Mouse (Mus musculus) hindbrain, postnatal 0 days (tissue): ENCODE measurements at regions not wholly inside any gene's neighbourhood (a gene's known extent, or its start where the extent isn't known, plus 50 kb on each side); places are given as distances from the start of the nearest gene placed in this dataset.
A peak's percentile ranks its signal among the peaks of the same experiment; 100 is the strongest.

ENCODE experiments used
- ATAC-seq: fragments of 200-750 bp; cut with Nextera tagmentation; 2 replicates; pipeline ENCODE4 v1.8.0; 2017; ENCODE audit warnings: mild to moderate bottlenecking, moderate TSS enrichment, moderate library complexity
- DNase-seq: peaks from one replicate; pipeline ENCODE4 v3.0.0-alpha.2; 2015; ENCODE audit warnings: low spot score
- H3K27ac ChIP-seq: fragments of 300-500 bp; sonication (generic); 2 replicates; pipeline ENCODE4 v1.5.1; 2014; ENCODE audit warnings: mild to moderate bottlenecking
- H3K27me3 ChIP-seq: fragments of 300-500 bp; sonication (generic); 2 replicates; pipeline ENCODE4 v1.6.1; 2014; ENCODE audit warnings: low read length, mixed read lengths; ENCODE audit not compliant: insufficient read depth
- H3K36me3 ChIP-seq: fragments of 300-500 bp; sonication (generic); 2 replicates; pipeline ENCODE4 v1.6.1; 2014; ENCODE audit warnings: low read length, mixed read lengths; ENCODE audit not compliant: insufficient read depth
- H3K4me1 ChIP-seq: fragments of 300-500 bp; sonication (generic); 2 replicates; pipeline ENCODE4 v1.6.1; 2014; ENCODE audit warnings: antibody characterized with exemption, low read length, mixed read lengths; ENCODE audit not compliant: insufficient read depth
- H3K4me2 ChIP-seq: fragments of 300-500 bp; sonication (generic); 2 replicates; pipeline ENCODE4 v1.6.1; 2014; ENCODE audit warnings: low read depth, mild to moderate bottlenecking, low read length, moderate library complexity, mixed read lengths
- H3K4me3 ChIP-seq: fragments of 300-500 bp; sonication (generic); 2 replicates; pipeline ENCODE4 v1.5.1; 2014; ENCODE audit warnings: low read length
- H3K9ac ChIP-seq: fragments of 300-500 bp; sonication (generic); replicated peaks from 2 replicates; pipeline ENCODE4 v1.6.1; 2014; ENCODE audit warnings: mild to moderate bottlenecking, low read length, moderate library complexity, mixed read lengths
- H3K9me3 ChIP-seq: fragments of 300-500 bp; sonication (generic); 2 replicates; pipeline ENCODE4 v1.6.1; 2016; ENCODE audit warnings: low read length, mixed read lengths
- CTCF ChIP-seq: IDR thresholded peaks from 2 replicates; pipeline ENCODE4 v1.5.1; 2016; ENCODE audit warnings: antibody characterized with exemption, control low read depth, low read depth
- WGBS: fragments of 180-500 bp; shearing (Covaris S2); extraction: QIAGEN DNeasy Blood & Tissue Kit; methylation state at CpG from one replicate; pipeline ENCODE4 v1.1.7; 2014; 5-methylcytosine and 5-hydroxymethylcytosine counted together

DNA sequence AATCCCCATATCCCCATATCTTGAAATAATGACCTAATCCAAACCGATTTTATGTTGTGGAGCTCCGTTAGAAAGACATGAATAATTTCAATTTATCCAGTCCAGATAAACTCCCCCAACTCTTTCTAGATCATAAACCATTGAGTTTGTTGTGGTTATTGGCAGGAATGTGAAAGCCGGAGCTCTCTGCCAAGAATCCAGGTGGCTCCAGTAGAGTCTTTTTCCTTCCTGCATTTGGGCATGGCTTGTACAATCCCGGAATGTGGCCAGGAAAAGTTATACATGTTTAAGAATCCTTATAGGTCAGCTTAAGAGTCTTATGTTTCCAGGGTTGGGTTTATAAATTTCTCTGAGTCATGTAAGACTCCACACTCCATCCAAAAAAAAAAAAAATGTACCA lies 1272.8 kb downstream of the Efna5 start:
- ATAC-seq (no peak), DNase-seq (peak; percentile 34)
- Histone ChIP-seq H3K4me3 (no peak overlapping the region), H3K36me3 (no peaks in the 10 kb centered on the region), H3K4me1 (no peaks in the 10 kb centered on the region), H3K27ac (no peak overlapping the region), H3K4me2 (no peak overlapping the region), H3K9ac (no peak overlapping the region), H3K9me3 (no peaks in the 10 kb centered on the region), H3K27me3 (no peaks in the 10 kb centered on the region)
- 64% methylated on average over 4 of the region's 4 CpGs for WGBS
- no peak for TF ChIP-seq CTCF

DNA sequence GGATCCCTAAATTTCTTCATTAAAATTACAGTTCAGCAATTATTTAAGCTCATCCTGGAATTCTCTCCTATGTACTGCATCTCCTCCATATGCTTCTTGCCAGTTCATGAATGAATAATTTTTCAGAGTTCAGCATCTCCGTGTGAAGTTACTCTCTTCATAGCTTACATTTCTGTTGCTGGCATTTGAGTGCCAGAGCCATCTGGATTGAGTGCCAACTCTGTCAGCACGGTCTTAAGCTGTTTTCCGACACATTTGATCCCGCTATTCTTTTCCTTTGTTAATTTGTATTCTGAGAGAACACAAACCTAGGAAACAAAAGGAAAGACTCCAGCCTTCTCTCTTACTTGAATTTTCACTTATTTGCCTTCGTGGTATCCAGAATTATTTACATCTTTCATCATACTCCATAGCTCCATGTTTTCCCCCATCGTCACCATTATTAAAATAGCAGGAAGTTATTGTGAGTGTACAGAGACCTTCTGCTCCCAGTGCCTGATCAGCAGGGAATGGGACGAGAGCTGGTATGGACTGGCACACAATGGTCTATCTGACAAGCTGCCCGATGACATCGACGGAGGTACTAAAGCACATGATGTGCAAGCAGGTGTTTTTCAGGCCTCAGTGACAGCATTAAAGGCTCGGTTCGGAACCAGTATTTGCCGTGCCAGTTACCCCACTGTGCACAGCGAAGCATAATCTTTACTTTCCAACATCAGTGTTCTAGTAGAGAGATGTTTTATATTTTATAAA lies 1274.2 kb downstream of the Efna5 start:
- peak overlapping the region; percentile 7; the same call in 1 of the 2 replicates for H3K4me3 ChIP-seq
- H3K27me3 ChIP-seq, result no peaks in the 10 kb centered on the region
- H3K27ac ChIP-seq, result no peak overlapping the region
- TF ChIP-seq CTCF, result no peak
- peak; percentile 89 for ATAC-seq
- peak overlapping the region; percentile 44 for H3K4me2 ChIP-seq
- DNase-seq, result peak; percentile 66
- no peak overlapping the region for H3K9ac ChIP-seq
- H3K4me1 ChIP-seq, result no peaks in the 10 kb centered on the region
- no peaks in the 10 kb centered on the region for H3K9me3 ChIP-seq
- 47% methylated on average over 14 of the region's 14 CpGs for WGBS
- no peaks in the 10 kb centered on the region for H3K36me3 ChIP-seq

DNA sequence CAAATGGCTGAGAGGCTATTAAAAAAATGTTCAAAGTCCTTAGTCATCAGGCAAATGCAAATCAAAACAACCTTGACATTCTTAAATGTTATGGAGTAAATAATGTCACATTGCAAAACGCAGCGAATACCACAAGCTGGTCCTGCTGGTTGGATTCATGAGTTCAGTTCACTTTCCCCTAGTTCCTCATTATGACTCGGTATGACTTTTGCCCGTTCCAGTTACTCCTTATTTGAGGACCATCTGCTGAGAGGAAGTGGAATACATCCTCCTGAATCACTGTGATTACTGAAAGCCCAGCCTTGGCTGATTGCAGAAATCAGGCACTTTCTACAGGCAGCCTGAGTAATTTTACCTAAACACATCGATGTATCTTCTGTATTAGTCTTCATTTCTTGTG lies 1276.9 kb downstream of the Efna5 start:
- Histone ChIP-seq H3K27me3 (no peaks in the 10 kb centered on the region), H3K27ac (no peak overlapping the region), H3K4me2 (no peak overlapping the region), H3K36me3 (no peaks in the 10 kb centered on the region), H3K4me3 (no peak overlapping the region), H3K4me1 (no peaks in the 10 kb centered on the region), H3K9me3 (no peaks in the 10 kb centered on the region), H3K9ac (no peak overlapping the region)
- 86% methylated on average over 5 of the region's 5 CpGs for WGBS
- TF ChIP-seq CTCF, result no peak
- no peak for ATAC-seq
- DNase-seq, result no peak

DNA sequence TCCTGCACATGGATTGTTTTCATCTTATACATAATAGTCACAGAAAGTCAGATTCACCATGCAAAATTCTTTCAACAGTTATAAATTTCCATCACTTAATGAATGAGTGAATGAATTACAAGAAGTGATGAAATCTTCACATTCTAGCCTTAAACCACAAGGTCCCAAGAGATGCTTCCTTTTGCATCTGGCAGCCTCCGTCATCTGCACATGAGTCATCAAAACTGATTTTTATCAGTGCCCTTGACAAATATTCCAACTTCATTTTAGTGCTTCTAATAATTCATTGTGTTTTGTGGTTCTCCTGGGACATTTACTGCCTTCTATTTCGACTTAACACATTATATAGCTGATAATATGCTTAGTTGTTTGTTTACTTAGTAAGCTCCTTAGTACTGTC lies 1291.9 kb downstream of the Efna5 start:
- no peaks in the 10 kb centered on the region for H3K9me3 ChIP-seq
- H3K4me1 ChIP-seq, result no peaks in the 10 kb centered on the region
- H3K9ac ChIP-seq, result no peak overlapping the region
- no peaks in the 10 kb centered on the region for H3K36me3 ChIP-seq
- no peak for TF ChIP-seq CTCF
- H3K4me3 ChIP-seq, result no peak overlapping the region
- ATAC-seq, result no peak
- no peak overlapping the region for H3K4me2 ChIP-seq
- WGBS, result 74% methylated on average over 2 of the region's 2 CpGs
- no peak overlapping the region for H3K27ac ChIP-seq
- H3K27me3 ChIP-seq, result no peaks in the 10 kb centered on the region
- DNase-seq, result no peak

DNA sequence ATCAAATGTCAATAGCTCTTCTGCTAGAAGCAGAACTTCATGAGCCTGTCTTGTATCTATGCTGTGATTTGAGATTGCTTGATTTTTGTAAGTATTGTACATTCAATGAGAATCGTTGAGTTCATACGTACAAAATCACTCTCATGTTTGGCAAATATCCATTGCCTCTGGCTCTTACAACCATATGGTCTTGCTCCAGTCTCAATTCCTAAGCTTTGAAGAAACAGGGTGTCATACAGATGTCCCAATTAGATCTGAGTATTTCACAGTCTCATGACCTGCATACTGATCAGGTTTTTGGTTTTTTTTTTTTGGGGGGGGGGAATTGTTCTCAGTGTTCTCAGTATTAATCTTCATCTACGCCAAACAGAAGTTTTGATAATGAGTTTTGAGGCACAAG lies 1302.2 kb downstream of the Efna5 start:
- Histone ChIP-seq H3K27me3 (no peaks in the 10 kb centered on the region), H3K9me3 (no peaks in the 10 kb centered on the region), H3K27ac (no peak overlapping the region), H3K4me2 (no peak overlapping the region), H3K36me3 (no peaks in the 10 kb centered on the region), H3K4me1 (no peaks in the 10 kb centered on the region), H3K4me3 (no peak overlapping the region), H3K9ac (no peak overlapping the region)
- ATAC-seq (no peak), DNase-seq (no peak)
- WGBS, result 71% methylated on average over 3 of the region's 3 CpGs
- TF ChIP-seq CTCF, result no peak

DNA sequence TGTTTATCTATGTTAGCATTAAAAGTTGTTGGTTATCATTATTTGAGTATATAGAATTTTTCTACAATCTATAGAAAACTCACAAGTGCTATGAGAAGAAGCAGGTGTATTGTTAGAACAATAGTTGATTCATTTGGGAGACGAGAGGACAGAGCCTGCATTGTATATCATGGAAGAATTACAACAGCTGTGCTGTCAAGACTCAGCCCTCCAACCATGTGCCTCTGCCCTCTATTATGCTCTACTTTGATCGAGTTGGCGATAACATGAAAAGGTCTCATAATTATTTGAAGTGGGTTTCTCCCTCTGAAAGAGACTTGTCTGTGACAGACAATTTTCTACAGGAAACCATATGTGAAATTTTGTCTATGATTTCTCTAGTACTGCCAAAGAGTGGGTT lies 1310.2 kb downstream of the Efna5 start:
- TF ChIP-seq CTCF, result no peak
- no peak overlapping the region for H3K4me2 ChIP-seq
- DNase-seq (no peak), ATAC-seq (no peak)
- H3K4me3 ChIP-seq, result no peak overlapping the region
- H3K4me1 ChIP-seq, result no peaks in the 10 kb centered on the region
- WGBS, result 48% methylated on average over 3 of the region's 3 CpGs
- H3K27ac ChIP-seq, result no peak overlapping the region
- no peaks in the 10 kb centered on the region for H3K36me3 ChIP-seq
- no peaks in the 10 kb centered on the region for H3K27me3 ChIP-seq
- no peak overlapping the region for H3K9ac ChIP-seq
- H3K9me3 ChIP-seq, result no peaks in the 10 kb centered on the region
